Mouse (Mus musculus): Measurements from ENCODE around the gene 3110082I17Rik.

GRCm38 (mm10) chr5:139338891-139339290, 121.4 kb downstream of the 3110082I17Rik start:
- TF ChIP-seq CTCF (IDR thresholded peaks at IDR 0.05; ENCODE audit: borderline replicate concordance, insufficient read depth, low read depth, low read length) (no peak), POLR2A (IDR thresholded peaks at IDR 0.05; ENCODE audit: borderline replicate concordance, insufficient read depth, low read length) (no peak)
